Mouse (Mus musculus) gastrocnemius, postnatal 10 days (tissue): ENCODE measurements around the gene Ror2. TPM values are rescaled to one million over a fixed set of nuclear protein-coding genes. Genes with fewer than 3 reads are reported as not detected.

Experiments used
- DNase-seq: peaks from one replicate; pipeline ENCODE4 v3.0.0; 2021; ENCODE audit warnings: mixed read lengths
- total RNA-seq, 2 experiments: library from RNA; stranded (reverse); gene quantifications; 2 replicates each; pipeline ENCODE4 v1.2.3; 2021

Gene Ror2
- total RNA-seq, 2 experiments from 2014 or later = 3.3 to 4.6 TPM

DNA sequence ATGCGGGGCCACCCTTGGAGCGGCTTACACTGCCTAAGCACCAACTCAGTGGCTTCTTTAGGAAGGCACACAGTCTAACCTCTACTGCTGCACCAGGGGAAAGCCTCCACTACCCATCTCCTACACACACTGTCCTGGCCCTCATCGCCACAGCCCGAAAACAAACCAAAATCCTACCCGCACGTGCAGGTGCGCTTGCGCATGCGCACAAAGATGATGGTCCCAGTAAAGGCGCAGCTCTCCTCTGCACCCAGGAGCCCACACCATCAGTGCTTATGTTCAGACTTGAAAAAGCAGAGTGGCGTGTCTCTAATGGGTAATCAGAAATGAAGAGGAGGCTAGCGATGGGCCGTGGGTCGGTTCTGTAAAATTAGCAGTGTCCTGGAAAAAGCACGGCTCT, 91.6 kb downstream of the Ror2 start:
- no peak for DNase-seq

DNA sequence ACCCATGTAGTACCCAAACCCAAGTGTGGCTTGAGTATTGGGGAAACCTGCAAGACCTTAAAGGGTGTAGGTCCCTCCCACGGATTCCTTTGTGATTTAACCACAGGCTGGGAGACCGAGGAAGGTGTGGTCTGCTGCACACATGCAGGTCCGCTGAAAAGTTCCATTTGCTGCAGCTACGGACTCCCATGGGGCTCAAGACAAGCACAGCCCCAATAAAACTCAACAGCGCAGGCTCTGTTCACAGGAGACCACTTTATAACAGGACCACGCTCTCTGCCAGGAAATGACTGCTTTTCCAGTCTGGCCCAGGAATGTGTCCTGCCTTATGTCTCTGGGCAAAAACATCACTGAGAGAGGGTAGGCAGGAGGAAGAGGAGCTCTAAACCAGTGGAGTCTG, 92.2 kb downstream of the Ror2 start:
- no peak for DNase-seq

- DNase-seq = no peak
Observed at GRCm38 (mm10) chr13:53192286-53192685, 93.6 kb downstream of the Ror2 start.

- no peak for DNase-seq
Observed at GRCm38 (mm10) chr13:53191657-53192056, 94.3 kb downstream of the Ror2 start.

GRCm38 (mm10) chr13:53188935-53189334, 97.0 kb downstream of the Ror2 start:
- DNase-seq = no peak

GRCm38 (mm10) chr13:53184858-53185257, 101.1 kb downstream of the Ror2 start:
- no peak for DNase-seq

DNA sequence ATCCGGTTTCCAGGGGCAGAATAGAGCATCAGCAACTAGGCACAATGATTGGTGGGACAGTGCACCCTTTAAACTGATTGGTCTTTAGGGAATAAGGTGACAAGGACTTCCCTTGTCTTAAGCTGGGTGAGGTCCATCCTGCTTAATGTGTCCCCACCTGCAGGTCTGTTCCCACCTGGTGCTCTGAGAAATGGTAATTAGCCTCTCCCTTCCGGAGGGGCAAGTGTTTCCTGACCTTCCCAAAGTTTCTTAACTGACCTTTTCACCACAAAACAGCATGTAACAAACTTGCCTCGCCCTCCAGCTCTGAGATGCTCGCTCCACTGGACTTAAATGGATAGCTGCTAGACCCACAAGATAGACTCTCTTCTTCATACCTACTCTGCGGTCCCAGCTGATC, 101.8 kb downstream of the Ror2 start:
- DNase-seq = no peak

DNA sequence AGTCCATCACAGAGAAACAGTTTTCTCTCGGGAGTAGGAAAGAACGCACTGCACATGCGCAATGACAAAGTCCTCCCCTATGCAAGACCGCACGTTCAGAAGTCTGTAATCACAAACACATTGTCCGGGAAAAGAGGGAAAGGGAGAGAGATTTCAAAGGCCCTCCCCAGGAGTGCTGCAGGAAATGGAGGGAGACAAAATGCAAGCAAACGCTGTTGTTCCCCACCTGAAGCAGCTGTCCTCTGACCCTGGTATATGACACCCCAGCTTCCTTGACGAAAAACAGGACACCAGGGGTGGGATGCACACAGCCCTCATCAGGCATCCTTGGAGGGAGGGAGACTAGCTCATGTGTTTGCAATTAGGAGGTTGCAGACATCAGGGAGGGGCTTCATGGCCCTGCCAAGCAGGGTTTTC, 102.8 kb downstream of the Ror2 start:
- DNase-seq = no peak

DNA sequence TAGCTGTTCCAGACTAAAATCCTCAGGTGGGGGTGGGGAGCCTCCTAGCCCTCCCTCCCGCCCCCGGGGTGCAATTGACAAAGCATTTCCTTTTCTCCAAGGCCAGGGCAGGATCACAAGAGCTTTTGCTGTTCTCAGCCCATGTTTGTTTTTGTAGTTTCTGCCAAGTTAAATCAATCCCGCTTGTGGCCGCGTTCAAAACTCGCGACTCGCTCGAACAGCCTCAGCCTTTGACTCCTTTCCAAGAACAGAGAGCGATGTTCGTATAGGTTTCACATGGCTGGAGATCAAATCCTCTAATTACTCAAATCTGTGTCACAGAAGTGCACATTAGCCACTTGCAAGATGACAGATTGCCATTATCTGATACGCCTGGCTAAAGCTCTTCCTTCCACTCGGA, 107.3 kb downstream of the Ror2 start:
- DNase-seq = no peak

- no peak for DNase-seq
Observed at GRCm38 (mm10) chr13:53178171-53178570, 107.8 kb downstream of the Ror2 start.

DNA sequence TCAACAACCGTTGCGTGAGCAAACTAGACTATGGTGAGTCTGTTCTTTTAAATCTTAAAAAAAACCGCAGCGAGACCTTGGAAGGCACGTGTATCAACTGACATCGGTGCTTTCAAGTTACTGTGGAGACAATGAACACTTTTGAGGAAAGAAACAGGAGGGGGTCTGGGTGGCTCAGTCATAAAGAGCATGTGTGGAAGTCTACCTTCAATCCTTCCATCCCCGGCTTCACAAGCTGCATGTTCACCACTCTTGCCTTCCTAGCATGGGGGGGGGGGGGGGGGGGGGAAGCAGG, 108.6 kb downstream of the Ror2 start:
- no peak for DNase-seq

DNA sequence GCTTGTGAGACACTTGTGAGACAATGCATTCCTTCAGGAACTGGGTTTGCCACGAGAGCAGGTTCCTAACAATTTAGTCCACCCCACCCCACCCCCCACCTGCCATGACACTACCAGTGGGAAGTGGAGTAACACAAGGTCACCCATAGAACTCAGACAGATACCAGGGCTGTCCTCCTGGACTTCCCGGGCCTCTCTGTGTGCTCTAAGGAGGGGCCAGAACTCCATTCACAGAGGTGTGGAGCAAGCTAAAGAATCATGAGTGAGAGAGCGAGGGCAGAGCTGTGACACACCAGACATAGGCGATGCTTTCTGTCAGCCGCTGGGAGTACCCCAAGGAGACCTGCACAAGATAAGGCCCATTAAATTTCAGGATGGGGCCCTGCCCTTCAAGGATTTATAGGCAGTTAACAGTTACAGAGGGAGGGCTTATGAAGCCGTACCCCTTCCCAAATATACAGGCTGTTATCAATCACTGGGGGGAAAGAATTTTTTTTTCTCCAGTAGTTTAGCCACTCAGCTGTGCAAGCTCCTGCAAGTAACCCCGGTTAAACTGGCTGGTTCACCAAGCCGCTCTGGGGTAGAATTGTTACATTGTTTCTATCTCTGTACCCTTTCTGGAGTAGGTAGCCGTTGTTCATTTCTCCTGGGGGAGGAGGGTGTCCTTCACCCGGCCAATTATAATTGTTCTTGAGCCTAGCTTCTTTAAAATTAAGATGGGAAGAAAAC, 109.1 kb downstream of the Ror2 start:
- DNase-seq = no peak

DNA sequence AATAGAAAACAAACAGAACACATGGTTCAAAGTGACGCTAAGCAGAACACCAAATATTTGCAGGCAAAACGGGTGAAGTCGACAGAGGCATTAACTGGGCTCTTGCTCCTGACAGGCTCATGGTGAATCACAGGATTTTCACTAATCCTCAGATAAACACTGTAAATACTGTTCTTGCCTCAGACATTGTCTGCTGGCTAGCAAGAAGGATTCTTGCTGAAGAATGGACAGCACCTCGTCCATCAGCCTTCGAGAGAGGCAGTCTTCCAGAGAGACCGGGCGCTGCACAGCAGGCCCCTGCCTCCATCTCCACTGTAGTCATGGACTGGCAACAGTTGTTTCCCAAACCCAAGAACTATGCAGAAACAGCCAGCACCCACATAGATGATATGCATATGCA, 110.9 kb downstream of the Ror2 start:
- no peak for DNase-seq

DNA sequence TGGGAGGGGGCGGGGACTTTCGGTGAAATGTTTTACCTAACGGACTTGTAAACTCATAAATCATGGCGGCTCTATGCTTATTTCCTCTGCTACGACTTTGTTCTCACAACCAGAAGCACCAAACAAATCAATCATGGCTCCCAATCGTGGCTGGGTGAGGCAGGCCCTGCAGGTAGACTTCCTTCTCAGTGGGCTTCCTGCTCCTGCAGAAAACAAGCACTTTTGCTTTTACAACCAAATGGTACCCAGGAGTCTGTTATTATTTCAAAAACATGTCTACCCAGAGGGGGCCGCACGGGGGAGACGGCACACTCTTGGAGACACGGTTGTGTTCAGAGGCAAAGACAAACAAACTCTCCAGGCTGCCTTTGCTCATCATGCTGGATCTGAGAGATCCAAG, 122.3 kb downstream of the Ror2 start:
- no peak for DNase-seq

- DNase-seq = no peak
Observed at GRCm38 (mm10) chr13:53163060-53163459, 122.9 kb downstream of the Ror2 start.

DNA sequence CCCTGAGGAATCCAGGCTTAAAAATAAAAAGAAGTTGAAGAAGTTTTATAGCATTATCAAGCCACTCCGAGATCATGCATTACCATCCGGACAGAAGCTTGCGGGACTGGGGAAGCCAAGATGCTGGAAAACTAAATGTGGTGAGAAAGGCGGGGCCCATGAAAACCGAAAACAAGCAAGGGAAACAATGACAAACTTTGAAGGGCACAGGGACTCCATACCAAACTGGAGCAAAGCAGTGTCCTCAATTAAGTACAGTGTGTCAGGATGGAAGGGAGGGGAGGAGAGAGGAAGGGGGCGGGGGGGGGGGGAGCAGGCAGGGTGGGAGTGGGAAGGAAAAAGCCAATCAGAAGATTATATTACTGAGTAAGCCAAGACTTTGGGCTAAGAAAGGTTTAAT, 126.4 kb downstream of the Ror2 start:
- DNase-seq = no peak

DNA sequence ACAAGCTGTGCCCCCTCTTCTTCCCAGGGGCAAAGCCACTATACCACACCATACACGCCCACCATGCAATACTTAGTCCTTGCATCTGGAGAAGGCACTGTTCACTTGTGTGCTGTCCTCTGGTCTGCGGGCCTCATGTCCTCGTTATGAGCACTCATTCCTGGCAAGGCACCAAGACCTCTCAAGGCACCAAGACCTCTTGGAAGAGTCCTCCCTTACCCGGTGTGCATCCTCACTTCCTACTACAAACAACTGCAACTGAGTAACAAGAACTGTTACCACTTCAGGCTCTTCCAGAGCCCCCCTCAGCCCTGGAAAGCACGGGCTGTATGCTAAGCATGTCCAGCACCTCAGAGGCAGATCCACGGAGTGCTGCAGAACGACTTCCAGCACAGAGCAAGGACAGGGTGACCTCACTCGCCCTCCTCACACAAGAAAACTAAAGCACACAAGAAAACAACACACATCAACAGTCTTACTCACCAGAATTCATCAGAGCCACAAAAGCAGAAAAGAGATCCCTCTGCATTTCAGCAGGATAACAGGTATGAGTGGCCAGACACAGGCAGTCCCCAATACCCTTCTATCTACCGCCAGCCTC, 127.4 kb downstream of the Ror2 start:
- DNase-seq = no peak

DNA sequence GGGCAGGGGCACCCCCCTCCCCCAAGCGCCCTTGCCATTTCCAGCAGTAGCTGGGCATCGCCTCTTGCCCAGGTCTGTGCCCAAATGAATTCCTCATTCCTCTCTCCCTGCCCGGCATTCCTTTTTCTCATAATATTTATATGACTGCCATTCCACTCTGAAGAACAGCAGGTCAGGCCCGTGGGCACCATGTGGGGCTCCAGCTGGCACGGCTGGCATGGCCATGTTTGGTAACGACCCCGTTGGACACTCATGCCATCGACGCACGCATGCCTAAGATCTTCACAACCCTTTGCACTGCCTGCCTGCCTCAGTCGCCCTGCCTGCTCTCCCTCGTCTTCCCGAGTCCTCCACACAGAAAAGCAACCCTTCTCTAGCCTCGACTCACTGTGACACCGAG, 129.0 kb downstream of the Ror2 start:
- no peak for DNase-seq

DNA sequence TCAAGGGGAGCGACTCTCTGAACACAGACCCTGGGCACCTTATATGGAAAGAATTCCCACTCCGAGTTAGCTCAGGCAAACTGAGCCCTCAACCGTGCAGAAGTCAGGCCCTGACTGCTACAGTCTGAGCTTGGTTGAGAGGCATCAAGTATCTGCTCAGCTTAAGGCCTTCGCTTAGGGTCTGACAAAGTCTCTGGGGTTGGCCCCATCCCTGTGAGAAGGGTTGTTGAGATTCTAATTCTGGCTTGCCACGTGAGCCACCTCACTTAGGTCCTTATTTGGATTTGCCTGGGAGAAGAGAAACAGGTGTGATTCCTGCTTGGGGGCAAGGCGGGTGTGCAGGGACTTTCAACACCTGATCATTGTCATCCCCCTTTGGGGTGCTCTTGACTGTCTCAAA, 129.6 kb downstream of the Ror2 start:
- no peak for DNase-seq

DNA sequence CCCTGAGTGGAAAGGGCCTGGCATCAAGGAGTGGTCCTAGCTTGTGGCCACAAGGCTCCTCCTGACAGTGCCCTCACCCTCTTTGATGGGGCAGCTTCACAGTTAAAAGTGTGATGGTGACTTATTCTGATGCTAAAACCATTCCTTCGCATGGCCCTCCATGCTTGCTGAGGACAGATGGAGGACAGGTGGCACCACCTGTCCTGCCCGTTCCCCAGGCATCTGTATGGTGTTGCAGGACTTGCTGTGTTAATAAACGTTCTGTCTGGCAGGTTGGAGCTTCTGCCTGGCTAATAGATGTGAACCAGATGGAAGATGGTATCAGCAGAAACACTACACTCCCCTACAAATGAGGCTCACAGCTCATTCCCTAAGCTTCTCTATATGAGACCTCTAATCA, 140.4 kb downstream of the Ror2 start:
- no peak for DNase-seq

DNA sequence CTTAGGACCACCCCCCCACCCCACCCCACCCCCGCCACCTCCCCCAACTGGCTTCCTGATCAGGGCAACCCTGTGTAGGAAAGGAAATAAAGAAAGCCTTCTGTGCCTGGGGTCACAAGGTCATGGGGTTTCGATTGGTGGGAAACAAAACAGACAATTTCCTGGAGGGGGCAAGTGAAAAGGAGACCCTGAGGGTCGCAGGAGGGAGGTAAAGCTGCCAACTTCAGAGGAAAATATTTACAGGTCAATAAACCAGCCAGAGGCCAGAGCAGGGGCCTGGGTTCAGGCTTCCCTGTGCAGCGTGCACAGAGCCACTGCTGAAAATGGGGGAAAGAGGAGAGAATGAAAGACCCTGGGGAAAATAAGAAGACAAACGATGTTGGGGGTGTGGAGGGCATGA, 142.8 kb downstream of the Ror2 start:
- DNase-seq = no peak

- DNase-seq = no peak
Observed at GRCm38 (mm10) chr13:53142268-53142667, 143.7 kb downstream of the Ror2 start.

DNA sequence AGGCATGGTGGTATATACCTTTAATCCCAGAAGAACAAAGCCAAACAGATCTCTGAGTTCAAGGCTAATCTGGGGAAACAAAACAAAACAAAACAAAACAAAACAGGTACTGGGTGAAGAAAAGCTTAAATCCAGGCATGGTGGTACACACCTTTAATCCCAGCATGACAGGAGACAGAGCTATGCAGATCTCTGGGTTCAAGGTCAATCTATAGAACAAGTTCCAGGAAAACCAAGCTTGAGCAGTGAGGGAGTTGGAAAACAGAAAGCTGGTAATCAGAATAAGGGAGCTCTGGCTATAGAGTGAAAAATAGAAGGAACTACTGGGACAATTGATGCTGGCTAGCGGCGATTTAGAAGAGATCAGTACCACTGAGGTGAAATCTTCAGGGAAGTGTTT, 145.6 kb downstream of the Ror2 start:
- DNase-seq = no peak

GRCm38 (mm10) chr13:53130567-53130966, 155.4 kb downstream of the Ror2 start:
- no peak for DNase-seq

- no peak for DNase-seq
Observed at GRCm38 (mm10) chr13:53130032-53130431, 155.9 kb downstream of the Ror2 start.
